Mouse (Mus musculus) regulatory T cell (primary cell): ENCODE data around the gene Rac1.

Experiments used
- in situ Hi-C: fragments of 300-600 bp; cut with MboI, MseI; formaldehyde crosslinking; loops from one replicate; pipeline ENCODE4 v1.15.1; 2025; ENCODE audit warnings: high pct_unique_total_duplicates

Gene Rac1

DNA sequence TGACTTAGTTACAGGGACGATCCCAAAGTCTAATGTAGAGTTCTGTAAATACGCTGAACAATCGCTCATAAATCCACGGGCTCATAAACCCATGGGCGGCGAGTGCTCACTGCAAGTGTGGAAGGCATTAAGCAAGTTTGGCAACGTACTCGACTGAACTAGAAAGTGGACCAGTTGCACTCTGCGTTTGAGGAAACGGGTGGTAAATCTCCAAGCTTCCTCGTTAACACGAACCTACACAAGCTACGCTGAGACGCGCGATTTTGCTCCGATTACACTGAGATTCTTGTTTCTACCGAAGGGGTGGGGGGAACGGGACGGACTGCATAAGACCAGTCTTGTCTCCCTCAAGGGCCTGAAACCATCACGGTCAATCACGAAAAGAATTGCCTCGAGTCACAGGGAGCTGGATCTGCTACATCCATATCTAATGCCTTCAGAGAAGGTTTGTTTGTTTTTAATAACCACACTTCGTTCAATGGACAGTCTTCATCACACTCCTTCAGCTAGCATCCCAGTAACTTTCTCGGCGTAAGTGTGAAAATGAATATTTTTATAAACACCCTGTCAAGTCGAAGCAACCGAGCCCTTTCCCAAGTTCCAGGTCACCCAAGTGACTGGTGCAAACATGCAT, 1.0 kb downstream of the Rac1 start:
- in situ Hi-C loops: loop anchor here (5.0 kb wide), 1 partner anchor 620 kb away; the partner anchor contains the start of gene Actb

DNA sequence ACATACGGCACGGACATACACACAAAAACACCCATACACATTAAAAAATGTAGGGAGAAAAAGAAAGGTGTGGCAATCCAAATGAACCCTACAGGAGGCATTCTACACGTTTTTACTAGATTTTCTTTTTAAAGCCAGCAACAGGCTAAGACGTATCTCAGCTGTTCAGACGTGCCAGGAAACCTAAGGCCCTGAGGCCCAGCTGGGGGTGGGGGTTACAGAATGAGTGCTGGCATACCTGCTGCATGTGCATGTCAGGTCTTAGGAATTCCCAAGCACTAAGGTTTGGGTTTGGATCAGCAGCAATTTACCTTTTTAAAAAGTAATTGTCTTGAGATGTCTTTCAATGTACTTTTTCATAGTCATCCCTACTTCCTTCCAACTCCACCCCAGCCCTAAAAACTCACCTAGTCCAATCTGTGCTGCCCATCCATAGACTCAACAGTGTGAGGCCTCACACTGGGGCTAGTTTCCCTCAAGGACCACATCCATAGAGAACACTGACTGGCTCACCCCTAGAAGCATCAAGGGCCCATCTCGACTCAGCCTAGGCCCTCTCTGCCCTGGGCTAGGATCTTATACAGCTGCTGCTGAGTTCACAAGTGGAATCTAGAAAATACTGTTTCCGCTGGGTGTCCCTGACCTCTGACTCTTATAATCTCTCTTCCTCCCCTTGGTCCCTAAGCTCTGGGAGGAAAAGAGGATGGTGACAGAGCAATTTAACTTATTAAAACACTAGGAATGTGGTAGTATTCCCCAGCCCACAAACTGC, 2.2 kb downstream of the Rac1 start:
- in situ Hi-C loops: loop anchor here (5.0 kb wide), 1 partner anchor 618 kb away; the partner anchor contains the start of gene Actb

DNA sequence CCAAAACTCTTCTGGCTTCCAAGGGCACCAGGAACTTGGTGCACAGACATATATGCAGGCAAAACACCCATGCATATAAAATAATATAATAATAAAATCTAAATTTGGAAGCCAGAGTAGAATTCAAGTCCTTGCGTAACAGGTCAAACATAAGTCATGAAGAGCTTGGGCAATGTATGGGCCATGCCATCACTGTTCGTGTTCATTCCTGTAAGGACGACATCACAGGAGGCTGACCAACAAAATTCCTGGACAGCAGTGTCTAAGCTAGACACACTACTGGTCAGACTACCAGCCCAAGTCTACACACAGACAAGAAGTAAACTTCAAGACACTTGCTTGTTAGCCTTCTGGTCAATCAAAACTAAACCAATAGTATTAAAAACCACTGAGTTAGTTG, 5.0 kb downstream of the Rac1 start:
- in situ Hi-C loops: no loop called here

- in situ Hi-C loops: no loop called here
Measured at GRCm38 (mm10) chr5:143520415-143520814, 7.4 kb downstream of the Rac1 start.

- in situ Hi-C loops: no loop called here
Measured at GRCm38 (mm10) chr5:143518045-143518591, 9.7 kb downstream of the Rac1 start.

DNA sequence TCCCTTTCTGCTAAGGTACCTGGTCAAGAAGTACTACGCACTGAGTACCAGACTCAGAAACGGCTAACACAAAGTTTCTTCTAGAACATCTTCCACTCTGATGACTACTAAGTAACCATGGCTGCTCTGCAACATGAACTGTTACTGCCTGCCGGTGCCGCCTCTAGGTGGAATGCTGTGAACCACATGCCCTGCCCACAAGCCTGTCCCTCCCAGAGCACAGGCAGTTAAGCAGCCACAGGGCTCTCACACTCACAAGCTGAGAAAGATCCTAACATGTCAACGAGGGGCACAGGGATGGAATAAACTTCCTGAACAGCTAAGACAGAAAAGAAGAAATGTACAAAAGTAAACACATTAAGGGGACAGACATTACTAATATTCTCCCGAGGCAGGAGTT, 10.4 kb downstream of the Rac1 start:
- in situ Hi-C loops: no loop called here

DNA sequence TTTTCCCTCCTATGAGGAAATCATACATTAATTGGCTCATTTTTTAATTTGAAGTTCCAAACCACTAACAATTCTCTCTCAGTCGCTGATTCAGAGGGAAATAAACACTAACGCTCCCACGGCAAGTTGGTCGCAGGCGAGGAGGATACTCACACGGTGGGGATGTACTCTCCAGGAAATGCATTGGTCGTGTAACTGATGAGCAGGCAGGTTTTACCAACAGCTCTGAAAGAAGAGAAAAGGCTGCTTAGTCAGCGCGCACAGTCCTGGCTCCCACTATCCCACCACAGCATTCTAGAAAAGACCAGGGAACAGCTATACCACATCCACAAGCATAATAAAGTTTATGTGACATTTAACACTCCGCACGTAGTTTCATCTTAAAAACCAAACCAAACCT, 10.8 kb downstream of the Rac1 start:
- in situ Hi-C loops: no loop called here

DNA sequence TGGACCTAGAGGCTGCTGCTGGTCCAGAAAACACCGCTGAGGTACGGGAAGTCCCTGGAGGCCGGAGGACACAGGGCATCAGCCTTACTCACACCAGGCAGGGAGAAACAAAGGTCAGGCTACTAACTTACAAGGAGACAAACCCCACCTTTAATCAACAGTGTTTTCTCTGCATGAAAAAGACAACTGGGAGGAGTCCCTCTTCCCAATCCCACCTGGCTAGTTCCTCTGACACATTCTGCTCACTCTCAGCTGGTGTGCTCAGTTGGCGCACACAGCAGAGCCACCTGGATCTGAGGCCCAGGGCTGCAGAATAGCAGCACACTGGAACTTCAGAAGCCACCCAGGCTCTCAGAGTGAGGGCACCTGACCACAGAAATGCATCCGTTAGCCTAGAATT, 13.0 kb downstream of the Rac1 start:
- in situ Hi-C loops: no loop called here

- in situ Hi-C loops: no loop called here
Measured at GRCm38 (mm10) chr5:143512305-143512704, 15.5 kb downstream of the Rac1 start.

DNA sequence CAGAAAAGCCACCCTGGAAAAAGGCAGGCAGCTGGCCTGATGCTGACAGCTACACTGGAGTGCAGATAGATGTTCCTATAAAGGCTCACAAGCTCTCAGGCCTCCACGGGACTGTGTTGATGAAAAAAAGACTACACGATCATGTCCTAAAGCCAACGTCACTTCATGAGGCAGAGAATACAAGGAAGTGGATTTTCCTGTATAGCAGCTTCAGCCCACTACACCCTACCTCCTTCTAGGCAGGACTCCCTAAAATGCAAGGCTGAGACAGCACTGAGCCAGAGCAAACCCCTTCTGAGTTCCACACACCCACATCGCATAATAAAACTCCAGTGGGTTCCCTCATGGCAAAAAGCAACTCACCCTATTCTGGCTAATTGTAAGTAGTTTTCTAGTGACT, 16.3 kb downstream of the Rac1 start:
- in situ Hi-C loops: no loop called here

- in situ Hi-C loops: loop anchor here (10.0 kb wide), 1 partner anchor 1585 kb away; no protein-coding TSS in a partner anchor
Measured at GRCm38 (mm10) chr5:143509737-143510136, 18.1 kb downstream of the Rac1 start.

- in situ Hi-C loops: loop anchor here (10.0 kb wide), 1 partner anchor 1586 kb away; no protein-coding TSS in a partner anchor
Measured at GRCm38 (mm10) chr5:143509294-143509693, 18.5 kb downstream of the Rac1 start.

DNA sequence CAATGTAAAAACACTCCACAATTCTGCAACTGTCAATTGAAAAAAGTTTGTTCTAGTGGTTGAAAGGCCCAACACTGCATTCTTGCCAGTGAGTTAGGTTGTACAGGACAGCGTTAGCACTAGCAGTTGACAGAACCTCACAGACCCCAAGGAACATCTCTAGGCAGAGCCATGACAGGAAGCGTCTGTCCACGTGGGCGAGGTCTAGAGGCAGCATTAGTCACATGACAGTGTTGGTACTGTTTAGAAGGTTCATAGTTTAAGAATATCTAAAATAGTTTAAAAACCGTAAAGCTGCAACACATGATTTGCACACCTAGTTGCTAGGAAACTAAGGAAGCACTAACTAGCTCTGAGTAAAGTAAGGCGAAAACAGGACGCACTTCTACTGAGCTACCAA, 22.3 kb downstream of the Rac1 start:
- in situ Hi-C loops: loop anchor here (10.0 kb wide), 1 partner anchor 1589 kb away; no protein-coding TSS in a partner anchor

- in situ Hi-C loops: loop anchor here (10.0 kb wide), 1 partner anchor 1590 kb away; no protein-coding TSS in a partner anchor
Measured at GRCm38 (mm10) chr5:143505056-143505455, 22.8 kb downstream of the Rac1 start.

DNA sequence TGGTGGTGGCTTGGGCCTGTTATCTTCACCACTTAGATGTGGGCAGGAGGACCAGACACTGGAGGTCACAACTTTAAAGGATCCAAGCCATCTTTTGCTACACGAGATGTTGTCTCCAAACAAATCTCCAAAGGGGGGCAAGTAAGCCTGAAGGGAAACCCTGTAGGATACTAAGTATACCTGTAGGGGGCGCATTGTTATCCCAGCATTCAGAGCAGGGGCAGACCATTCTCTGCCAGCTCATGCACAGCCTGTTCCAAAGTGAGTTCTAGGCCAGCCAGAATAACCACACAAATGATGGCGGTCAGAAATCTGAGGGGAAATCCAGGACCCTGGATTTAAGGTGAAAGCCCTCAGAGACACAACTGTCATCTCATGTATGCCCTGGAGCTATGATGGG, 23.4 kb downstream of the Rac1 start:
- in situ Hi-C loops: loop anchor here (10.0 kb wide), 1 partner anchor 1590 kb away; no protein-coding TSS in a partner anchor

DNA sequence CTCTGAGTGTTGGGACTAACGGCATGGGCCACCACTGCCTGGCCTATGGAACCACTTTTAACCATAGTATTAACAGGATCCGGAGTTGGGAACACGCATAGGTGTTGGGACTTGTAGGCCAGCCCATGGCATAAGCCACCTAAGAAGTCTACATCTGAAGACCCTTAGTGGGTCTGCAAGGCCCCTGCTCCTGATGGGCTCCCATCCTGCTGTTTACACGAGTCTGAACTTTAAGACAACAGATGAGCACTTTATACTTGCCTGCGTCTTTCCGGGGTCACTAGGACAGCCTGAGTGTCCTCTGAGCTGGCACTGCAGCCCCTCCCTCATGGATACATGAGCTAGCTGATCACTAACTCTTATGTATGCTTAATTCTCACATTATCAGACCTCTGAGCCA, 24.1 kb downstream of the Rac1 start:
- in situ Hi-C loops: loop anchor here (10.0 kb wide), 1 partner anchor 1591 kb away; no protein-coding TSS in a partner anchor

DNA sequence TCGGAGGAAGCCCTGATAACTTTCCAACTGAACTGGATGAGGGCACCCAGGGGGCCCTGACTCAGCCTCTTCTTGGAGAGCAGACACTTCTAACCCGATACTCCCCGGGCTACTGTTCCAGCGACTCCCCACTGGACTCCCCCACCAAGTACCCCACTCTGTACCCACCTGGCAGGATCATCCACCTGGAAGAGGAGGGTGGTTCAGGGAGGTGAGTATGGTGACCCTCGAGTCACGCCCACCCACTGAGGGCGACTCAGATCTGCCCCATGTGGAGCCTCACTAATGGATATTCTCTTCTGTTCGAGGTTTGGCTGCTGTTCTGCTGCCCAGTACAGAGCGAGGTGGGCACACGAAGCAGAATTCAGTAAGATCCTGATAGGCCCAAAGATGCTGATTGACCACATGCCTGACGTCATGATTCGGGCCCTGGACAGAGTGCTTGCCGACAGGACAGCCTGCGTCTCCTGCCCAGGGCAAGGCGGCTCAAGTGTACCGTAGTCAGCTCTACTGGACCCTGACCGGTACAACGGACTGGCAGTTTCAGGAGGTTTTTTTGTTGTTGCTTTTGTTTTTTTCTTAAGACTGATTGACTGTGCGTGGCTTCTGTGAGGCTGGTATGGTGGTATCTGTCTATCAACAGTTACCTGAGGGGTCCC, 24.8 kb downstream of the Rac1 start:
- in situ Hi-C loops: loop anchor here (10.0 kb wide), 1 partner anchor 1592 kb away; no protein-coding TSS in a partner anchor

GRCm38 (mm10) chr5:143501649-143502048, 26.2 kb downstream of the Rac1 start:
- in situ Hi-C loops: loop anchor here (10.0 kb wide), 1 partner anchor 1593 kb away; no protein-coding TSS in a partner anchor

- in situ Hi-C loops: loop anchor here (10.0 kb wide), 1 partner anchor 1594 kb away; no protein-coding TSS in a partner anchor
Measured at GRCm38 (mm10) chr5:143501140-143501539, 26.7 kb downstream of the Rac1 start.

DNA sequence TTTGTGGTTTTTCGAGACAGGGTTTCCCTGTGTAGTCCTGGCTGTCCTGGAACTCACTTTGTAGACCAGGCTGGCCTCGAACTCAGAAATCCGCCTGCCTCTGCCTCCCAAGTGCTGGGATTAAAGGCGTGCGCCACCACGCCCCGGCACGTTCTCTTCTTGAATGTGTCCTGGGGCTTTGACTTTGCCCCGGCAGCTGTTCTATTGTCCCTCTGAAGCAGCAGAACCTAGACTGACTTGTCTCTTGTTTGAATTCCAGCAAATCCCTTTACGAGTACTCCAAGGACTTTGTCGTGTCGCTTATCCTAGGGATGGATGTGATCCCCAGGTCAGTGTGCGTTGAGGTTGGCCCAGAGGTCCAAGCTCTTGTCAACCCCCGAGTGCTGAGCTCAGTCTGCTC, 27.1 kb downstream of the Rac1 start:
- in situ Hi-C loops: loop anchor here (10.0 kb wide), 1 partner anchor 1594 kb away; no protein-coding TSS in a partner anchor

DNA sequence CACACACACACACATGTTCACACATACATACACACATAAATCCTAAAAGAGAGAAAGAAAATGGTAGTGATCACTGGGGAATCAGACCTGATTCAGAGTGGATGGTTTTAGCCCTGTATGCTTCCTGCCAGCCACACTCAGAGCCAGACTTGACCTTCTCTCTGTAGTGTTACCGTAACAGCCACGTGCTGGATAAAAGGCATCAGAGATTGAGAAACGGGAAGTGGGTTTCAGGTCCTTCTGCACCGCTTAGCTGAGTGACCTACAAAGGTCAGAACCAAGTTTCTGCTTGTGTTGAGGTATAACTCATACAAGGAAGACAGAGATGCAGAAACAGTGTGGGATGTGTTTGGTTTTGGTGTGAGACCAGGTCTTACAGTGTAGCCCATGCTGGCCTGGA, 28.1 kb downstream of the Rac1 start:
- in situ Hi-C loops: loop anchor here (5.0 to 10.0 kb wide), 2 partner anchors 62 to 1595 kb away; no protein-coding TSS in a partner anchor
